Mouse (Mus musculus) limb, embryonic 12.5 days (tissue): ENCODE results near the gene Gas7. TPM values are rescaled to one million over a fixed set of nuclear protein-coding genes. Genes with fewer than 3 reads are reported as not detected.

Experiments used
- ATAC-seq: fragments of 200-750 bp; cut with Nextera tagmentation; 2 replicates; pipeline ENCODE4 v1.8.0; 2017; ENCODE audit warnings: low read depth, moderate TSS enrichment; ENCODE audit not compliant: insufficient number of reproducible peaks, insufficient read depth, low FRiP score, low TSS enrichment
- H3K27ac ChIP-seq: fragments of 300-500 bp; sonication (generic); 2 replicates; pipeline ENCODE4 v1.5.1; 2016; ENCODE audit warnings: mild to moderate bottlenecking, moderate library complexity
- H3K27me3 ChIP-seq: fragments of 300-500 bp; sonication (generic); 2 replicates; pipeline ENCODE4 v1.6.1; 2016; ENCODE audit warnings: mild to moderate bottlenecking, moderate library complexity
- H3K36me3 ChIP-seq: fragments of 300-500 bp; sonication (generic); 2 replicates; pipeline ENCODE4 v1.6.1; 2016; ENCODE audit warnings: mild to moderate bottlenecking, moderate library complexity
- H3K4me1 ChIP-seq: fragments of 300-500 bp; sonication (generic); replicated peaks from 2 replicates; pipeline ENCODE4 v1.6.1; 2016
- H3K4me2 ChIP-seq: fragments of 300-500 bp; sonication (generic); 2 replicates; pipeline ENCODE4 v1.6.1; 2016; ENCODE audit warnings: mild to moderate bottlenecking, moderate library complexity
- H3K4me3 ChIP-seq: fragments of 300-500 bp; sonication (generic); replicated peaks from 2 replicates; pipeline ENCODE4 v1.5.1; 2016; ENCODE audit warnings: mild to moderate bottlenecking
- H3K9ac ChIP-seq: fragments of 300-500 bp; sonication (generic); replicated peaks from 2 replicates; pipeline ENCODE4 v1.6.1; 2016; ENCODE audit warnings: mild to moderate bottlenecking, moderate library complexity
- H3K9me3 ChIP-seq: fragments of 300-500 bp; sonication (generic); 2 replicates; pipeline ENCODE4 v1.6.1; 2016; ENCODE audit warnings: mild to moderate bottlenecking, moderate library complexity
- WGBS: fragments of 180-500 bp; shearing (Covaris S2); methylation state at CpG from one replicate; pipeline ENCODE4 v1.1.7; 2016; 5-methylcytosine and 5-hydroxymethylcytosine counted together
- polyA plus RNA-seq: library from polyadenylated mRNA; unstranded; fragments of >200 nt; fragmentation: Nextera tagmentation; extraction: Ambion mirVana; gene quantifications from 2 replicates; pipeline ENCODE4 v1.2.1, GENCODE M21; 2016

Gene Gas7
- polyA plus RNA-seq, result 3.9 and 4.3 TPM in 2 replicates

- Histone ChIP-seq H3K4me1 (peaks cover 8% of the 10 kb centered on the region; the same call in 1 of the 2 replicates), H3K27me3 (peaks cover 55% of the 10 kb centered on the region), H3K4me2 (peak within 1 kb of the TSS; percentile 98), H3K36me3 (no peaks in the 10 kb centered on the region), H3K9ac (peak within 1 kb of the TSS; percentile 73), H3K4me3 (peak within 1 kb of the TSS; percentile 74), H3K9me3 (no peaks in the 10 kb centered on the region), H3K27ac (no peak within 1 kb of the TSS)
- WGBS, result under 1% methylated on average over 75 of the region's 78 CpGs
- peak; percentile 78; the same call in 1 of the 2 replicates for ATAC-seq
Observed at GRCm38 (mm10) chr11:67454874-67455526, at the start of gene Gas7. Gene Gas7 (plus strand): TSS chr11:67455437.

GRCm38 (mm10) chr11:67414346-67414940 lies 40.8 kb upstream of the Gas7 start:
- ATAC-seq, result no peak
- Histone ChIP-seq H3K9me3 (no peaks in the 10 kb centered on the region), H3K36me3 (no peaks in the 10 kb centered on the region), H3K4me1 (no peaks in the 10 kb centered on the region), H3K27me3 (no peaks in the 10 kb centered on the region), H3K4me2 (no peak overlapping the region), H3K9ac (no peak overlapping the region), H3K4me3 (no peak overlapping the region), H3K27ac (no peak overlapping the region)
- 86% methylated on average over 6 of the region's 6 CpGs for WGBS

GRCm38 (mm10) chr11:67423575-67423974 lies 31.7 kb upstream of the Gas7 start:
- Histone ChIP-seq H3K9me3 (no peaks in the 10 kb centered on the region), H3K4me2 (no peak overlapping the region), H3K4me1 (no peaks in the 10 kb centered on the region), H3K36me3 (no peaks in the 10 kb centered on the region), H3K9ac (no peak overlapping the region), H3K27ac (no peak overlapping the region), H3K4me3 (no peak overlapping the region), H3K27me3 (no peaks in the 10 kb centered on the region)
- WGBS, result 57% methylated on average over 13 of the region's 13 CpGs
- ATAC-seq, result no peak

GRCm38 (mm10) chr11:67428196-67428595 lies 27.0 kb upstream of the Gas7 start:
- Histone ChIP-seq H3K4me1 (peaks cover 5% of the 10 kb centered on the region; the same call in 1 of the 2 replicates), H3K9me3 (no peaks in the 10 kb centered on the region), H3K4me2 (no peak overlapping the region), H3K27ac (no peak overlapping the region), H3K4me3 (no peak overlapping the region), H3K27me3 (no peaks in the 10 kb centered on the region), H3K9ac (no peak overlapping the region), H3K36me3 (no peaks in the 10 kb centered on the region)
- no peak for ATAC-seq
- WGBS, result 44% methylated on average over 3 of the region's 3 CpGs

GRCm38 (mm10) chr11:67429836-67430235 lies 25.4 kb upstream of the Gas7 start:
- 58% methylated on average over 1 of the region's 1 CpGs for WGBS
- H3K9ac ChIP-seq, result no peak overlapping the region
- peaks cover 5% of the 10 kb centered on the region; the same call in 1 of the 2 replicates for H3K4me1 ChIP-seq
- H3K27ac ChIP-seq, result no peak overlapping the region
- ATAC-seq, result no peak
- no peaks in the 10 kb centered on the region for H3K36me3 ChIP-seq
- H3K27me3 ChIP-seq, result no peaks in the 10 kb centered on the region
- no peak overlapping the region for H3K4me3 ChIP-seq
- no peak overlapping the region for H3K4me2 ChIP-seq
- no peaks in the 10 kb centered on the region for H3K9me3 ChIP-seq

- no peak for ATAC-seq
- H3K27ac ChIP-seq, result no peak overlapping the region
- peak overlapping the region; percentile 23; the same call in 1 of the 2 replicates for H3K4me2 ChIP-seq
- H3K4me3 ChIP-seq, result no peak overlapping the region
- no peaks in the 10 kb centered on the region for H3K9me3 ChIP-seq
- WGBS, result 28% methylated on average over 14 of the region's 14 CpGs
- H3K27me3 ChIP-seq, result no peaks in the 10 kb centered on the region
- H3K4me1 ChIP-seq, result peaks cover 5% of the 10 kb centered on the region; the same call in 1 of the 2 replicates
- H3K36me3 ChIP-seq, result no peaks in the 10 kb centered on the region
- no peak overlapping the region for H3K9ac ChIP-seq
Observed at GRCm38 (mm10) chr11:67431116-67431645, 24.1 kb upstream of the Gas7 start.

GRCm38 (mm10) chr11:67431864-67432263 lies 23.4 kb upstream of the Gas7 start:
- 60% methylated on average over 4 of the region's 4 CpGs for WGBS
- Histone ChIP-seq H3K4me3 (no peak overlapping the region), H3K27me3 (no peaks in the 10 kb centered on the region), H3K27ac (no peak overlapping the region), H3K9ac (no peak overlapping the region), H3K36me3 (no peaks in the 10 kb centered on the region), H3K4me1 (peaks cover 5% of the 10 kb centered on the region; the same call in 1 of the 2 replicates), H3K9me3 (no peaks in the 10 kb centered on the region), H3K4me2 (no peak overlapping the region)
- no peak for ATAC-seq

GRCm38 (mm10) chr11:67433763-67434162 lies 21.5 kb upstream of the Gas7 start:
- peaks cover 5% of the 10 kb centered on the region; the same call in 1 of the 2 replicates for H3K4me1 ChIP-seq
- H3K4me2 ChIP-seq, result no peak overlapping the region
- no peak overlapping the region for H3K4me3 ChIP-seq
- H3K27me3 ChIP-seq, result no peaks in the 10 kb centered on the region
- H3K27ac ChIP-seq, result no peak overlapping the region
- WGBS, result 91% methylated on average over 5 of the region's 5 CpGs
- no peak overlapping the region for H3K9ac ChIP-seq
- H3K9me3 ChIP-seq, result no peaks in the 10 kb centered on the region
- no peak for ATAC-seq
- H3K36me3 ChIP-seq, result no peaks in the 10 kb centered on the region

GRCm38 (mm10) chr11:67438746-67439145 lies 16.5 kb upstream of the Gas7 start:
- no peak for ATAC-seq
- H3K27me3 ChIP-seq, result no peaks in the 10 kb centered on the region
- H3K9me3 ChIP-seq, result no peaks in the 10 kb centered on the region
- no peaks in the 10 kb centered on the region for H3K4me1 ChIP-seq
- H3K4me2 ChIP-seq, result no peak overlapping the region
- H3K36me3 ChIP-seq, result no peaks in the 10 kb centered on the region
- H3K4me3 ChIP-seq, result no peak overlapping the region
- 93% methylated on average over 5 of the region's 5 CpGs for WGBS
- H3K9ac ChIP-seq, result no peak overlapping the region
- no peak overlapping the region for H3K27ac ChIP-seq

GRCm38 (mm10) chr11:67445058-67445825 lies 10.0 kb upstream of the Gas7 start:
- no peak overlapping the region for H3K27ac ChIP-seq
- H3K4me3 ChIP-seq, result no peak overlapping the region
- no peaks in the 10 kb centered on the region for H3K9me3 ChIP-seq
- no peaks in the 10 kb centered on the region for H3K36me3 ChIP-seq
- H3K4me2 ChIP-seq, result no peak overlapping the region
- H3K9ac ChIP-seq, result no peak overlapping the region
- H3K27me3 ChIP-seq, result no peaks in the 10 kb centered on the region
- no peak for ATAC-seq
- H3K4me1 ChIP-seq, result no peaks in the 10 kb centered on the region
- WGBS, result 71% methylated on average over 14 of the region's 14 CpGs

- no peak overlapping the region for H3K4me2 ChIP-seq
- H3K9me3 ChIP-seq, result no peaks in the 10 kb centered on the region
- H3K27me3 ChIP-seq, result peaks cover 39% of the 10 kb centered on the region
- no peak overlapping the region for H3K27ac ChIP-seq
- H3K36me3 ChIP-seq, result no peaks in the 10 kb centered on the region
- 83% methylated on average over 5 of the region's 5 CpGs for WGBS
- H3K4me3 ChIP-seq, result no peak overlapping the region
- peaks cover 8% of the 10 kb centered on the region; the same call in 1 of the 2 replicates for H3K4me1 ChIP-seq
- no peak overlapping the region for H3K9ac ChIP-seq
- ATAC-seq, result no peak
Observed at GRCm38 (mm10) chr11:67451525-67451924, 3.7 kb upstream of the Gas7 start.
